Mouse (Mus musculus): ENCODE results near the gene Large2.

Large2 gene

GRCm38 (mm10) chr2:92373437-92373813, 1.2 kb downstream of the Large2 start:
- in situ Hi-C loops (cut with MboI; ENCODE audit: unreplicated experiment in 2 of 2), result loop anchor here in 1 of 2 experiments (10.0 kb wide), 1 partner anchor 111 kb away; no protein-coding TSS in a partner anchor

DNA sequence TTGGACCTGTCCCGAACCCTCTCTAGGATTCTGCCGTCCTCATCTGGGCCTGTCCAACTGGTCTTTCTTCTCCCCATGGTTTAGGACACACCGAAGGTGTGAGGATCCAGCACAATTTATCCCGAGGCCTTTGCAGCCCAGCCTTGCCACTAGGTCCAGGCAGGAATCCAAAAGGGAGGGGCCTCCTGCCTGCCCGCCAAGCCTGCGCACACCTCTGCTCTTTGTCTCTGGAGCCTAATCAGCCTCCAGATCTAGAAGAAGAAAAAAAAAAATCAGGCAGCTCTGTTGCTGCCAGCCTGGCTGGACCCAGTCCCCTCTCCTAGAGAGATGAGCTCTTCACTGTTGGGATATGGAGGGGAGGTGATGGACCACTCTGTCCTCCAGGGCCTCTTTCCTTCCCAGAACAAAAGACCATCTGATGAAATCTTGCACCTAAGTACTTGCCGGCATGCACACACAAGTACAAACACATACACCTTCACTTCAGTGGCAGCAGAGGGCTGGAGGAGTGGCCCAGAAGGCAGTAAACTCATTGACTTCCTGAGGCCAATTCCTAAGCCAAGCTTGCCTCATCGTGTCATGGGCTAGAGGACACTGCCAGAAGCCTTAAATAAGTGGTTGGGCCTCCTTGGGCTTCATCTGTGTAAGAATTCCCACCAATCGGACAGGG, 1.8 kb downstream of the Large2 start:
- in situ Hi-C loops (cut with MboI; ENCODE audit: unreplicated experiment in 2 of 2), result loop anchor here in 1 of 2 experiments (10.0 kb wide), 1 partner anchor 112 kb away; no protein-coding TSS in a partner anchor

- in situ Hi-C loops (cut with MboI; ENCODE audit: unreplicated experiment in 2 of 2), result loop anchor here in 1 of 2 experiments (10.0 kb wide), 1 partner anchor 113 kb away; no protein-coding TSS in a partner anchor
Measured at GRCm38 (mm10) chr2:92371971-92372690, 2.5 kb downstream of the Large2 start.

- in situ Hi-C loops (cut with MboI; ENCODE audit: unreplicated experiment in 2 of 2), result loop anchor here in 1 of 2 experiments (10.0 kb wide), 1 partner anchor 114 kb away; no protein-coding TSS in a partner anchor
Measured at GRCm38 (mm10) chr2:92370821-92371805, 3.6 kb downstream of the Large2 start.

- in situ Hi-C loops (cut with MboI; ENCODE audit: unreplicated experiment in 2 of 2), result loop anchor here in 1 of 2 experiments (10.0 kb wide), 1 partner anchor 114 kb away; no protein-coding TSS in a partner anchor
Measured at GRCm38 (mm10) chr2:92370375-92370774, 4.3 kb downstream of the Large2 start.

DNA sequence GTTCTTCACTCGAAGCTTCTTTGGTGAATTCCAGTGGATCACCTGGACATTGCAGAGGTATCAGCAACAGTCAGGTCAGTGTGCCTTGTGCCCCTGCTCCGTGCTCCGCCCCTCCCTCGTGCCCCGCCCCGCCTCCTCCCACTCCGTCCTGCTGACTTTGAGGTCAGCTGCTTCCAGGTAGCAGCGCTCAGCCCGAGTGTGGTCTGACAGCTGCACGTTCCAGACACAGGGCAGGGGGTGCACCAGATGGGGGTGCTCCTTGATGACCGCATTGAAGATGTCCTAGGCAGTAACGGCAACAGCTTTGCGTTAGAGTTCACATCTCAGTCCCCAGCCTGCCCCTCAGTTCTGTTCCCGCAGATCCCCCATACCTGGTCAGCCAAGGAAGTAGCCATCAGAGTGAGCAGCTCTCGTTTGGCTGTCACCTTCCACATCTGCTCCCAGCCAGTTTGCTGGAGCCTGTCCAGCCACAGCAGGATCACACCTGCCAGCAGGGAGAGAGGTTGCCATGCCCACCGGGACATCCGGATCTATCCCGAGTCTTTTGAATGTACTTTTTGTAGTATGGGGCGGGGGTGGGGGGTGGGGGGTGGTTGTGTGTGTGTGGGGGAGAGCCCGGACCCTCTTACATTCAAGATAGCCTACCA, 7.2 kb downstream of the Large2 start:
- in situ Hi-C loops (cut with MboI; ENCODE audit: unreplicated experiment in 2 of 2), result no loop called here

GRCm38 (mm10) chr2:92365568-92365967, 9.1 kb downstream of the Large2 start:
- in situ Hi-C loops (cut with MboI; ENCODE audit: unreplicated experiment in 2 of 2), result no loop called here

DNA sequence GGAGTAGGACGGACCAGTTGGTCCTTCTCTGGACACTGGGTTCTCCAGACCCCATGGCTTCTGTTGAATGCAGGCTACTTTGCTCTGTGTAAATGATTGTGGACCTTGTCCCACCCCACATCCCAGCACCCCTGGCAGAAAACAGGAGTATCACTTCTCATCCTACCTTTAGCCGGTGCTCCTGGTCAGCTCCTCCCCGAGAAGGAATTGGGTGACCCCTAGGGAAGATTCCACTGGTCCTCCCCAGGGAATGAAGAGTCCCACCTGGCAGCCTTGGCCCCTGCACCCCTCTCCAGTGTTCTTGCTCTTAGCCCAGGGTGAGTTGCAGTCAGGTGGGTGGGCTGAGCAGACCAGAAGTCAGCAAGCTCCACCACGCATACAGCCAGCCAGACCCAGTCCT, 10.6 kb downstream of the Large2 start:
- in situ Hi-C loops (cut with MboI; ENCODE audit: unreplicated experiment in 2 of 2), result no loop called here

DNA sequence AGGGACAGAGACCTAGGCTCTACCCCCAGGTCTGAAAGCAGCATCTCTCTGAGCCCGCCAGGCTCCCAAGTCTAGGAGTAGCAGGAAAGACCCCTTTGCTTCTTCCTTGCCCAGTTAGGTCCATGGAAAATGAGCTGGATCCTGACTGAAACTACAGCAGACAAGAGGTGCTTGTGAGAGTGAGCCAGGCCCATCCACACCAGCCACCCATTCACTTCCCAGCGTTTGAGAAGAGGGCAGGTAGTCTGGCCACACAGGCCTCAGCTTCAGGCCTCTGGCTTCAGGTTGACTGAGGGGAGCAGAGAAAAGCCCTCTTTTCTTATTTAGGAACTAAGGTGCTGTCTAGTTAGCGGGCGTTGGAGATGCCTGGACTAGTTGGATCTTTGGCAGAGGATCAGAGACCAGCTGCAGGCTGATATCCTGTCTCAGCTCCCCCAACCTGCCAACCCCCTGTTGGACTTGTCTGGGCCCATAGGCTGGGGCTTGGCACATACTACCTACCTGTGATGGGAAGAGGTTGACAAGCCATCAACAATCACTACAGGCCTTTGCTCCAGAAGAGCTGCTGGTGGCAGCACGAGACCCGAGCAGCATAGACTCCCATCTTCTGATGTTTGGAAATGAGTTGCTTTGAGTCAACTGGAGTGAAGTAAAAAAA, 12.0 kb downstream of the Large2 start:
- in situ Hi-C loops (cut with MboI; ENCODE audit: unreplicated experiment in 2 of 2), result no loop called here

DNA sequence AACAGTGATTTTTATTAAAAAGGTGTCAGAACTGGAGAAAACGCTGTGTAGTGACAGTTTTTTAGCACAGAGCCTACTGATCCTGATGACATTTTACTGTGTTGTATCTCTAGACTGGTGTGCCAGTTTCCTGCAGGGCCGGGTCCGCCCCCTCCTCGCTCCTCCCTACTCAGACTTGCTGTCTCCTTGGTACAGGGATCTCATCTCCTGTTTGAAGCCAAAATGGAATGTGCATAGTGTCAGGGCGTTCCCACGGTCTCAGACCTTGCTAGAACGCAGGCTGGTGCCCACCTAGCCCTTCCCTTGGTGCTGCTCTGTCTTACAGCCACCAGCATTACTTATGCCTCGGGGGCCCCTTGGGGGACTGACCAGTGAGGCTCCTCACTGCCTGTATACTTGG, 12.9 kb downstream of the Large2 start:
- in situ Hi-C loops (cut with MboI; ENCODE audit: unreplicated experiment in 2 of 2), result no loop called here

GRCm38 (mm10) chr2:92360893-92361292, 13.8 kb downstream of the Large2 start:
- in situ Hi-C loops (cut with MboI; ENCODE audit: unreplicated experiment in 2 of 2), result no loop called here

GRCm38 (mm10) chr2:92360186-92360823, 14.4 kb downstream of the Large2 start:
- in situ Hi-C loops (cut with MboI; ENCODE audit: unreplicated experiment in 2 of 2), result no loop called here

DNA sequence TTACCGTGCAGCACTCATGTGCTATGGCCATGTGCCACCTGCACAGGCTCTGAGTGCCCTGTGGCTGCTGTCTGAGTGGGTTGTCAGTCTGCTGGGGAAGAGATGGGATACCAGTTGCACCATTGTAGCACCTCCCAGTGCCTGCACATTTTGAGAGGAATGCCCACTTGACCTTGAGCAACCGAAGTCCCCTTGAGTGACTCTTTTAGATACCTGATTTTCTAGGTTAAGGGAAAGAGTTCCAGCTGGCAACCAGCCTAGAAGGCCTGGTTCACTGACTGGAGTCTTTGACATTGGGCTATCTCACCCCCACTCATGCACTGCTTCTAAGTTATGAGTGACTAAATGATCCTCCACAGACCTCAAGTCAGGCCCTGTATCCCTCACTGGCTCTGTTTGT, 15.4 kb downstream of the Large2 start:
- in situ Hi-C loops (cut with MboI; ENCODE audit: unreplicated experiment in 2 of 2), result no loop called here

DNA sequence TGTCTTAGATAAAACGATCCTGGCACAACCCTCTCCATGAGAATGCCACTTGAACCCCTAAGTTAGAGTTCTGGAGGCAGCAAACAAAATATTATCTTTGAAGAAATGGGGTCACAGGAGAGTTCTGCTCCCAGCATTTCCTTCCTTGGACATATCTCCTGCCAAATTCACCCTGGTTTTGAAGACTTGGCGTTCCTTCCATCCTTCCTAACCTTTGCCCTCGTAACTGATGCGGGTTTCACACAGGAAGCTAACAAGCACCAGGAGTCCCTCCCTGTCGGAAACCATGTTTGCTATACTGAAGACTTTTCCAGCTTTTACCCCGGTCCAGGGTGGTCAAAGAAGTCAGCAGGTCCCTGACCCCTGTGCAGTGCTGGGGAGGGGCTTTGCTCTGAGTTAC, 20.4 kb downstream of the Large2 start:
- in situ Hi-C loops (cut with MboI; ENCODE audit: unreplicated experiment in 2 of 2), result no loop called here

DNA sequence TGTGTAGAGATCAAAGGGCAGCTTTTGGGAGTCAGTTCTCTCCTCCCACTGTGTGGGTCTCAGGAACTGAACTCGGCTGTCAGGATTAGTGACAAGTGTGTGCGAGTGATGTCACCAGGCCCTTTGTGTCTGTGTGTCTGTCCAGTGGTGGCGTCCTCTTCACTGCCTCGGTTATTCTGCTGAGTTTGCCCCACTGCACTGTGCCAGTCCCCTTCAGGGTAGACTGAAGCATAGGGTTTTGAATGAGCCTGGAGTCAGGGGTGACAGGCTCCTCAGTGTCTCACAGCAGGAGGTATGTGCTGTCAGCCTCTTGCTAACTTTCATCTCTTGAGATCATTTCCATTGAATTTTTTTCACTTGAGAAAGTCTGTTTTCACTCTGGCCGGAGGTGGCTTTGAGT, 21.3 kb downstream of the Large2 start:
- in situ Hi-C loops (cut with MboI; ENCODE audit: unreplicated experiment in 2 of 2), result no loop called here

DNA sequence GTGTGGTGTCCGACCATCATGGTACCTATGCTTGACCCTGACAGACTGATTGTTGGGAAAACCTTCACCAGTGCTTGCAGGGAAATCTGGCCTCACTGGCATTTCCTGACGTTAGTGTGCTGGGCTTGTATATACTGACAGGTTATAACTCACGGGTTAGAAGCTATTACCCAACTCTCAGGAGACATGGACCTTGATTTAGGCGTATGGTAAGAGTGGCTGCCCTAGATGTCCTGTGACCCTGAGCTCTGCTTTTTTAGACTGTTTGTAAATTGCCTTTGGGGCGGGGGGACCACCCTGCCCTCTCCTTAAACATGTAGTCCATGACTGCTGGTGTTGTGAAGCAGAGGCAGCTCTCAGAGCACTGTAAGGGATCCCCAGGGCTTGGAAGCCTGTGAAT, 24.0 kb downstream of the Large2 start:
- in situ Hi-C loops (cut with MboI; ENCODE audit: unreplicated experiment in 2 of 2), result no loop called here

GRCm38 (mm10) chr2:92349589-92350425, 24.9 kb downstream of the Large2 start:
- in situ Hi-C loops (cut with MboI; ENCODE audit: unreplicated experiment in 2 of 2), result no loop called here

DNA sequence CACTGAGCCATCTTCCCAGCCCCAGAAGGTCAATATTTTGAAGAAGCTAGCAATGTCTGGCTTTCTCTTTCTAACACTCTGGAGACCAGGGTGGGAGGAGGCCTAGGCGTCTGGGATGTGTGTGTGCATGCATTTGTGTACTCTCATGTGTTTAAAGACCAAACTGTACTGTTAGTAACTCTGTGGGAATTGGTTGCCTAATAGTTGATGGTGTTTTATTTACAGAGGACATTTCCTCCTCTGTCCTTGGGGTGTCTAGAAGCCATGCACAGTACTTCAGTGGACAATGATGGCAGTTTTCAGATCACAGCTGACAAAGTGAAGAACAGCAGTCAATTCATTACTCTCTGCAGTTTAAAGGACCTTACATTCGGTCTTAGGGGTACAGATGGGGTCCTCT, 27.5 kb downstream of the Large2 start:
- in situ Hi-C loops (cut with MboI; ENCODE audit: unreplicated experiment in 2 of 2), result no loop called here
